Mouse (Mus musculus) right cerebral cortex, postnatal 36 days (tissue): ENCODE measurements at regions not wholly inside any gene's neighbourhood (a gene's known extent, or its start where the extent isn't known, plus 50 kb on each side); places are given as distances from the start of the nearest gene placed in this dataset.
A peak's percentile ranks its signal among the peaks of the same experiment; 100 is the strongest.

Experiments
- DNase-seq, 2 experiments: peaks; one replicate each; pipeline ENCODE4 v3.0.0; 2022; ENCODE audit warnings: low spot score in 2 of 2, mixed read lengths in 1 of 2

- peak in 1 of 2 experiments; percentile 12 for DNase-seq
Measured at GRCm38 (mm10) chr2:72674229-72674628, 198.3 kb downstream of the Cdca7 start.

- DNase-seq = no peak
Measured at GRCm38 (mm10) chr2:72674856-72675440, 199.0 kb downstream of the Cdca7 start.

- no peak for DNase-seq
Measured at GRCm38 (mm10) chr2:72677731-72678130, 201.8 kb downstream of the Cdca7 start.

- DNase-seq = no peak
Measured at GRCm38 (mm10) chr2:72688031-72688430, 212.1 kb downstream of the Cdca7 start.

GRCm38 (mm10) chr2:72701081-72701480 lies 225.1 kb downstream of the Cdca7 start:
- DNase-seq = no peak

GRCm38 (mm10) chr2:72703238-72703637 lies 227.3 kb downstream of the Cdca7 start:
- DNase-seq = no peak

GRCm38 (mm10) chr2:72707676-72708659 lies 232.0 kb downstream of the Cdca7 start:
- no peak for DNase-seq

GRCm38 (mm10) chr2:72716931-72717330 lies 241.0 kb downstream of the Cdca7 start:
- no peak for DNase-seq

GRCm38 (mm10) chr2:72728699-72729098 lies 251.5 kb downstream of the Sp3 start:
- peak in 1 of 2 experiments; percentile 10 for DNase-seq

GRCm38 (mm10) chr2:72733371-72733770 lies 246.9 kb downstream of the Sp3 start:
- no peak for DNase-seq

- no peak for DNase-seq
Measured at GRCm38 (mm10) chr2:72735035-72735434, 245.2 kb downstream of the Sp3 start.

- no peak for DNase-seq
Measured at GRCm38 (mm10) chr2:72736685-72737084, 243.6 kb downstream of the Sp3 start.

GRCm38 (mm10) chr2:72740391-72741361 lies 239.6 kb downstream of the Sp3 start:
- no peak for DNase-seq

- no peak for DNase-seq
Measured at GRCm38 (mm10) chr2:72741746-72742145, 238.5 kb downstream of the Sp3 start.

- no peak for DNase-seq
Measured at GRCm38 (mm10) chr2:72743651-72744050, 236.6 kb downstream of the Sp3 start.

- no peak for DNase-seq
Measured at GRCm38 (mm10) chr2:72744901-72745300, 235.3 kb downstream of the Sp3 start.

- no peak for DNase-seq
Measured at GRCm38 (mm10) chr2:72746476-72747215, 233.6 kb downstream of the Sp3 start.

GRCm38 (mm10) chr2:72747299-72747698 lies 232.9 kb downstream of the Sp3 start:
- DNase-seq = no peak

- no peak for DNase-seq
Measured at GRCm38 (mm10) chr2:72749495-72749894, 230.8 kb downstream of the Sp3 start.

GRCm38 (mm10) chr2:72751441-72751840 lies 228.8 kb downstream of the Sp3 start:
- no peak for DNase-seq

- no peak for DNase-seq
Measured at GRCm38 (mm10) chr2:72752624-72753176, 227.5 kb downstream of the Sp3 start.
